Mouse (Mus musculus): ENCODE measurements around the gene Klf6. TPM values are rescaled to one million over a fixed set of nuclear protein-coding genes. Genes with fewer than 3 reads are reported as not detected.

Klf6 gene
- polyA plus RNA-seq (2017; shearing (Covaris generic)) = 100 to 1,000 TPM; 160 to 225 TPM

DNA sequence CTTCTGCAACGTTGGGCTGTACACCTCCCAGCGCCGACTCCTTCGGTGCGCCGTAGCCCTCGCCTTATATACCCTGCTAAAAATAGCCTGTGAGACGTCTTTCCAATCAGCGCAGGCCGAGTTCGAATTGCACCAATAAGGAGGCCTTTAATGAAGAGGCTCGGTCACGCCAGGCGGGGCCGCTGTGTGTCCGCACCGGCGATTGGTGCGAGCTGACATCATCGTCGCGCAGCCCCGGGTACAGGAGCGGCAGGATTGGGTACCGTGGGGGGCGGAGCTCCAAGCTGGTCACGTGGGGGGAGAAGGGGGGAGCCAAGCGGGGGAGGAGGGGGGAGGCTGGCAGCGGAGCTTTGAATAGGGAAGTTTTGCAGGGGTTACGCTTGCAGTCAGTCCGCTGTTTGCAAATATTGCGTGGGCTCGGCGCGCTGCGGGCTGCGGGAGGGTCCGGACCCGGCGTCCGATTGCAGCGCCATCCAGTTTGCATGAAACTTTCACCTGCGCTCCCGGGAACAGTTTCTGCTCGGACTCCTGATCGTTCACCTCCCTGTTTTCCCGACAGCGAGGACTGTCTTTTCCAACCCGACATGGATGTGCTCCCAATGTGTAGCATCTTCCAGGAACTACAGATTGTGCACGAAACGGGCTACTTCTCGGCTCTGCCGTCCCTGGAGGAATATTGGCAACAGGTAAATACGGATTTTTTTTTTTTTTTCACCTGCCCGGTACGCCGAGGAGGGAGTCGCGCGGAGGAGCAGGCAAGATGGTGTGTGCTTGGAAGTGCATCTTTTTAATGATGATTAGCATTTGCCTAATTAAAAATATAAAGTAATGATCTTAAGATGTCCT is at the start of gene Klf6:
Gene Klf6 (plus strand): TSS at position 326 of the 846 bp plus-strand sequence.

Measured in inflammation-experienced regulatory T-cells (primary cell).